Mouse (Mus musculus): Measurements from ENCODE around the gene Slc39a13. TPM values are rescaled to one million over a fixed set of nuclear protein-coding genes. Genes with fewer than 3 reads are reported as not detected.
"Not testable (repeated sequence)": the region's sequence is repeated elsewhere in the genome, so short reads cannot be mapped to it uniquely, and the experiment has no call there.

Slc39a13 gene
- total RNA-seq (2022) = 10 to 100 TPM; 19.0 to 26.0 (median 23.6) TPM

DNA sequence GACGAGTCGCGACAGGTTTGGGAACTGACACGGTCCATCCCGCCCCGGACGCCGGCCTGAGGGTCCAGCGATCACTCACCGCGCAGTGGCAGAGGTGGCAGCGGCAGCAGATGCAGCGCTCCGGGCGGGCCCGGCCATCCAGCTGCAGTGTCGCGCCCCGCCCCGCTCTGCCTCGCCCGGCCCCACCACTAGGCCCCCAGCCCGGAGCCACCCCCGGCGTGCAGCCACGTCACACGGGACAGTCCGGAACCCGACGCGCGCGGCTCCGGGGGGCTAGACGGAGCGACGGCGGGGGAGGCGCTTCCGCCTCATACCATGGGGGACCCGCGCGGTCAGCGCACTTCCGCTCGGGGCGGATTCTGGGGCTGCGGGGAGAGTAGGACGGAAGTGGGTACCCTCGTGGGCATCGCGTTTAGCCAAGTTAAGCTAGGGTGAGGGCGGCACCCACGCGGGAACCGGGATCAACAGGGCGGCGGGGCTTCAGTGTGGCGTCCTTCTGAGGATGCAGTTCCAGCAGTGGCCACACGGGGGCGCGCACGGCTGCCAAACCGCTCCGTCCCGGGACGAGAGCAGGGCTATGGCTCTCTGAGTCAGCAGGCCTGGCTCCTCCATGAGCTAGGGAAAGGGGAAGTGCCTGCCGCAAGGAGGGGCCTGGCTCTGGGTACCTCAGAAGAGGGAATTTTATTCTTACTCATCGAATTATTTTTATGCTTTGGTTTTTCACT is at the start of gene Slc39a13:
Gene Slc39a13 (minus strand): TSS at position 342 of the 725 bp plus-strand sequence.
- DNase-seq (ENCODE audit: low spot score) = peak; percentile 96

DNA sequence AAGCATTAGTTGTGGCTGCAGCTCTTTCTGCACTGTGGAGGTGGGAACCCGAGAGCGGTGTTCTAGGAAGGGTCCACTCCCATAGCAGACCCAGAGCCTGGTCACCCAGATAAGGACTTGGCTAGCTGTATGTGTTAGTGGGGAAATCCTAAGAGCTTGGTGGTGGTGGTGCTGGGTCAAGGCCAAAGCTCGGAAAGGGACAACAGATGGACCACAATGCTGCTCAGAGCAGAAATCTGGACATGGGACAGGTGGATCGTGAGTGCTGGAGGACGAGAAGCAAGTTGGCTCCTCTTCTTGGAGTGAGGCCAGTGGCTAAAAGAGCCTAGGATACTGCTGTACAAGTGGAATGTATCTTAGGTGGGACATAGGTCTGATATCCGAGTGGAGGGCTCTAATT is 49.3 kb upstream of the Slc39a13 start:
- no peak for DNase-seq (ENCODE audit: low spot score)

DNA sequence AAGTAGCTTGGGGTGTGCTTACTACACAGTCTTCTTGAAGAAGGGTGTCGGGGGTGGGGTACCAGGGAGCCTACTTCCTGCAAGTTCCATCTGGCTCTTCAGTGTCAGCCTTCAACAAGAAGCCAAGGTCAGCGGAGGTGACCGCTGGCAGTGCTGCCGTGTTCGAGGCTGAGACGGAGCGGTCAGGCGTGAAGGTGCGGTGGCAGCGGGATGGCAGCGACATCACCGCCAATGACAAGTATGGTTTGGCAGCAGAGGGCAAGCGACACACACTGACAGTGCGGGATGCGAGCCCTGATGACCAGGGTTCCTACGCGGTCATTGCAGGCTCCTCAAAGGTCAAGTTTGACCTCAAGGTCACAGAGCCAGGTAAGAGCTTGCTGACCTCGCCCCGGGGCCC is 48.8 kb upstream of the Slc39a13 start:
- DNase-seq (ENCODE audit: low spot score) = no peak

DNA sequence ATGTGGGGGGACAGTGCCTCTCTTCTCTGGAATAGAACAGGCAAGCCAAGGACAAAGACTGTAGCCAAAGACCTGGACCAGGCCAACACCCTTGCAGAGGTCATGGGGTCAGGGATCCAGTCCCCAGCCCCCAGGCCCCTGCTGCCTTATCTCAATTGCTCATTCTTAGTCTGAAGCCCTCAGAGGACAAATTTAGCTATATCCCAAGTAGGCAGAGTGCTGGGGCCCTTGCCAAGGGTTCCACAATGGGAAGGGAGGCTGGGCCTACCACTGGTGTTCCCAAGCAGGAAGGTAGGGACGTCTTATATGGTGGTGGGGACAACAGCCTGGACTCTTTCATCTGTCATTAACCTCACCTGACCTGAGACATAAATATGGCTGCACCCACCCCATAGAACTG is 48.4 kb upstream of the Slc39a13 start:
- DNase-seq (ENCODE audit: low spot score) = peak; percentile 59

DNA sequence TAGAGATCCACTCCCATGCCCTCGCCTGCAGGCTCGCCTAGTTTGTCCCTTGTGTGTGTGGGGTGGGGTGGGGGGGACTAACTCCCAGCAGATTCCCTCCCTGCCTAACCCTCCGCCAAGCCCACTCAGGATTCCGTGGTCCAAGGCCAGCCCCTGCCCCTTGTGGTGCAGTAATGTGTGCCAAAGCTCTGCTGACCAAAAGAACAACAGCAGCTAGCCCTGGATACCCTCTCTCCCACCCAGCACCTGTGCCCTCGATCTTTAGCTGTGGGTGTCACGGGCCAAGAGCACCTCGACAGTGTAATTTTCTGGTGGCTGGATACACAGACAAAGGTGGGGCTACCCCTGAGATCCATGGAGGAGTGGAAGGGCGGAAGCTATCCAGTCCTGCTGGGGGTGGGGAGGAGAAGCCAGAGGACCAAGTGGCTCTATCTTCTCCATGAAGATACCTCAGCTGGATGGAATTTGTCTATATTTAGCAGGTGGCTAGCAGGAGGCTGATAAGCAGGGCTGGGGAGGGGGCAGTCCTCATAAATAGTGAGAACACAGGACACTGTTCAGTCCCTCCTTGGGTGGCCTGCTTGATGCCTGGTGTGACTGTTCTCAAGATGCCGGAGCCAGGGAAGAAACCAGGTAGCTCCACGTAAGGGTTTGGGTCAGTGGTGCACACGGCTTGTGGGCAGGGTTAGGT is 47.5 kb upstream of the Slc39a13 start, which contains the start of gene Mybpc3:
Gene Mybpc3 (plus strand): TSS at position 560 of the 691 bp plus-strand sequence.
- peak; percentile 52 for DNase-seq (ENCODE audit: low spot score)

DNA sequence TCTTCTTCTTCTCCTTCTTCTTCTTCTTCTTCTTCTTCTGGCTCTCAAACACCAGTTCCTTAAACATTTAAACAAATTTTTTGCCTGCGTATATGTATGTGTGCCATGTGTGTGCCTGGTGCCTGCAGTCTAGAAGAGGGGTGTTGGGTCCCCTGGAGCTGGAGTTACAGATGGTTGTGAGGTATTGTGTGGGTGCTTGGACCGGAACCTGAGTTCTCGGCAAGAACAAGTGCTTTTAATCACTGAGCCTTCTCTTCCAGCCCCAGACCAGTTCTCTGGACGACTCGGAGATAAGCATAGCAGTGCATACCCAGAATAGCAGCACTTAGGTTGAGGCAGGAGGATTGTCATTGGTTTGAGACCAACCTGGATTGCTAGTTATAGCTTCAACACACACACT is 46.6 kb upstream of the Slc39a13 start:
- no peak for DNase-seq (ENCODE audit: low spot score)

DNA sequence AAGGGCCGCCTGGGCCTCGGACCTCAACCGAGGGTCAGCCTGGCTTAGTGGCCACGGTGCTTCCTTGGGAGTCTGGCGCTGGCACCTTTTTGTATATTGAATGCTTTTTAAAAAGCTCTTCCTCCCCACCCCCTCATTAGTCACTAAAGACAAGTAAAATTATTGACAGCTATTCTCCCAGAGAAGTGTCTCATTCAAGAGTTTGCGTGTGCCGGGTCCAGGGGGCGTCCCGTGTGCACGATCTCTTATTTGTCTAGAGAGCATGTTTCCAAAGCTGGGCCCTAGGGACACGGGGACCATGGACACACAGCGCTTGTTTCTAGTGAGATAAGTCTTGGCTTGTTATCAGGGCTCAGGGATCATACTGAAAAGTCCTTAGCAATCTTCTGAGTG is 45.4 kb upstream of the Slc39a13 start:
- DNase-seq (ENCODE audit: low spot score) = no peak

DNA sequence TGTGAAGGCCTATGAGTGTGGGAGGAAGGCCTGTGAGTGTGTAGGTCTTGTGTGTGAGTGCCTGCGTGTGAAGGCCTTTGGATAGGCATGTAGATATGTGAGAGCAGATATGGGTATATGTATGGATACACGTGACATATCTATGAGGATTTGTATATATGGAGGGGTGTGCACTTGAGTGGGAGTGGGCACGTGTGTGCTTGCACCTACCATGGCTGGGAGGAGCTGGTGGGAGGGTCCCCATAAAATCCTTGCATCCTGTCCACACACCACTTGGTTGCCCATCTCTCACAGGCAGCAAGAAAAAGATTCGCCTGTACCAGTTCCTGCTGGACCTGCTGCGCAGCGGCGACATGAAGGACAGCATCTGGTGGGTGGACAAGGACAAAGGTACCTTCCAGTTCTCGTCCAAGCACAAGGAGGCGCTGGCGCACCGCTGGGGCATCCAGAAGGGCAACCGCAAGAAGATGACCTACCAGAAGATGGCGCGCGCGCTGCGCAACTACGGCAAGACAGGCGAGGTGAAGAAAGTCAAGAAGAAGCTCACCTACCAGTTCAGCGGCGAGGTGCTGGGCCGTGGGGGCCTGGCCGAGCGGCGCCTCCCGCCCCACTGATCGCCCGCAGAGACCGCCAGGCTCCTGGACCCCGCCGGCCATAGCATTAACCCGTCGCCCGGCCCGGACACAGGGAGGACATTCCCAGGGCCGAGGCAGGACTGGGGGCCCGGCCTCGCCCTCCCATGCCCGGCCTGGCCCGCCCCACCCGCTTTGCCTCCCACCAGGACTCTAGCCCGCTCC is 44.8 kb upstream of the Slc39a13 start:
- DNase-seq (ENCODE audit: low spot score) = peak; percentile 95

DNA sequence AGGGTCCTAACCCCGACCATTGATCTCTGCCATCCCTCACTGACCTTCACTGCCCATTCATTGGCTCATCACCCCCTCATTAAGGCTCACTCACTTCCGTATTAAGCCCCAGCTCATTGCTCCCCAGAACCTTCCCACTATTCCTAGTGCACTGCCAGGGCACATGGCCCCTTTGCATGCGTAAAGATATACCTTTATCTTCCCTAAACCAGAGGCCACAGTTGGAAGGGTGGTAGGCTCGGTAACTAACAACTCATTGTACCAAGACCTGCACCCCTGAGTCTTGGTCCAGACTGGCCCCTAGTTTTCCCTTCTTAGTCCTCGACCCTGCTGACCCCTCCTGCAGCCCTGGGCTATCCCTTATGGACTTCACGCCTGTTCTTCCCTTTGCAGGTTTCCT is 43.6 kb upstream of the Slc39a13 start:
- no peak for DNase-seq (ENCODE audit: low spot score)

DNA sequence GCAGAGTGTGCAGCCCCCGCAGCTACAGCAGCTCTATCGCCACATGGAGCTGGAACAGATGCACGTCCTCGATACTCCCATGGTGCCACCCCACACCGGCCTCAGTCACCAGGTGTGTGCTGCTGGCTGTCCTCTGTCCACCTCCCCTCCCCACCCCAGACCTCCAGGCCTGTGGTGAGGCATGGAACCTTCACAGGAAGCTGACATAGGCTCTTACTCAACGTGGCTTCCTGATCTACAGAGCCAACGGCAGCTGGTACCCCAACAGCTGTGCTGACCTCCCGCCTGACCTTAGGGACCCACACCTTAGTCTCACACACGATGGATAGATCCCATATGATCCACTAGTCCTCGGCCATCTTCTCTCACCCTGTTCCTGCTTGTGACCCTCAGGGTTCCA is 43.1 kb upstream of the Slc39a13 start:
- no peak for DNase-seq (ENCODE audit: low spot score)

DNA sequence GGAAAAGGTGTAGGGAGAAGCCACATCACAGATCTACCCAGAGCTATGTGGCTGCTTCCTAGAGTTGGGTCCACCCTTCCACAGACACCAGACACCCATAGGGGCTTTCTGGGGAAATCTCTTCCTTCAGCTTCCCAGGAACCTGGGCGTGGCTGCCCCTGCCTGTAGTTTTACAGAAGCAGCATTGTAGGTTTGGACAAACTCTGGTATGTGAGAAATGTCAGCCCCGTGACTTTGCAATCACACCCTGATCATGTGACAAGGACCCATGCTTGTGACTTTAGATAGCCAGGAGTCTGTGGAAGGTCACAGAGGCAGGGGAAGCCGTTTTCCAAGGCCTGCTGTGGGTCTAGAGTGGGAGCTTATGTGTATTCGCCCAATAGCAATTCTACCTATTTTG is 42.3 kb upstream of the Slc39a13 start:
- DNase-seq (ENCODE audit: low spot score) = no peak

DNA sequence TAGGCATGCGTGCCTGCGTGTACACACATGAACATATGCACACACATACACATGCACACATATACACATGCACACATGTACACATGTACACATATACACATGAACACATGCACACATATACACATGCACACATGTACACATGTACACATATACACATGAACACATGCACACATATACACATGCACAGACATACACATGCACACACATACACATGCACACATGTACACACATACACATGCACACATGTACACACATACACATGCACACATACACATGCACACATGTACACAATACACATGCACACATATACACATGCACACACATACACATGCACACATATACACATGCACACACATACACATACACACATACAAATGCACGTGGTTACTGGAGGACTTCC is 41.6 kb upstream of the Slc39a13 start:
- DNase-seq (ENCODE audit: low spot score) = not testable (repeated sequence)

DNA sequence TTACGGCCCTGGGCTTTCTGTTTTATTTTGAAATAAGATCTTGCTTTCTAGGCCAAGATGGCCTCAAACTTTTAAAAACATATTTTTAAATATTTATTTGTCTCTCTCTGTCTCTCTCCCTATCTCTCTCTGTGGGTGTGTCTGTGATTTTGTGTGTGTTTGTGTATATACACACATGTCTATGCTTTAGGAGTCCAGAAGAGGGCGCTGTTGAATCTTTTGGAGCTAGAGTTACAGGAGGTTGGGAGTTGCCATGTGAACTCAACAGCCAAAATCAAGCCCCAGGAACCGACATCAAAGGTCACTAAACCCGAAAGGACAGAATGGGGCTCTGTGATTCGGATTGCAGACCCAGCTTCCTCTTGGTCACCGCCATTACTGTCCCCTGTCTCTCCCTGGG is 40.2 kb upstream of the Slc39a13 start:
- no peak for DNase-seq (ENCODE audit: low spot score)

DNA sequence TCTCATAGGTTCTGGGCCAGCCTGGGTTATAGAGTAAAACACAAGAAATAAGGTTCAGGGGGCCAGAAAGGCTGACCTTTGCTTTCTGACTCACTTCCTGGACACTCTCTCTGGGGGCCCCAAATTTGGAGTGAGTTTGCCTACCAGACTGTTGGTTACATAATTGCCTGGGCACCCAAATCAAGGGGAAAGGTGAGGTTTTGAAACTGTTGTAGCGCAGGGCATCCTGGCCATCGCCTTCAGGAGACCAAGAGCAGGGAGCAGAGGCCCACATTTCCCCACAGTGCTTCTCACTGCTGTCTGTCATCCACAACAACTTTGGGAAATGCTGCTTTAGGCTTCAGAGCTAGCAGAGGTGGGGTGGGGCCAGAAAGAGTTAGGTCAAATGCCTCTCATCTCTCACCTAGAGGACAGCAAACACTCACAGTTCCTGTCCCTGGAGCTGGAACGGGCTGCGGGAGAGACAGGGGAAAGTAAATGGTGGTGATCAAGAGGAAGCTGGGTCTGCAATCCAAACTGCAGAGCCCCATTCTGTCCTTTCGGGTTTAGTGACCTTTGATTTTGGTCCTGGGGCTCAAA is 39.7 kb upstream of the Slc39a13 start:
- DNase-seq (ENCODE audit: low spot score) = no peak

DNA sequence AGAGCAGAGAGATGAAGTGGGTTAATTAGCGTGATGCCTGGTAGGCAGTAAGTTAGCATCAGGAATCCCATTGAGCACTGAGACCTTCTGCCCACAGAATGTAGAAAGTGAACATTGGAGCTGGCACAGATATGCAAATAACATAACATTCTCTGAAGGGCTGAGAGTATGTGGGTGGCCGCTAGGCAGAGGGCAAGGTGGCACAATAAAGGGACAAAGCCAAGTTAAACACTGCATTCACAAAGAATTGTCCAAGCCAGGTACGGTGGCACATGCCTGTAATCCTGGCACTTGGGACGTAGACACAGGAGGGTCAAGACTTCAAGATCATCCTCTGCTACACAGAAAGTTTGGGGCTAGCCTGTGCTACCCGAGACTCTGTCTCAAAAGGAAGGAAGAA is 39.0 kb upstream of the Slc39a13 start:
- DNase-seq (ENCODE audit: low spot score) = no peak

DNA sequence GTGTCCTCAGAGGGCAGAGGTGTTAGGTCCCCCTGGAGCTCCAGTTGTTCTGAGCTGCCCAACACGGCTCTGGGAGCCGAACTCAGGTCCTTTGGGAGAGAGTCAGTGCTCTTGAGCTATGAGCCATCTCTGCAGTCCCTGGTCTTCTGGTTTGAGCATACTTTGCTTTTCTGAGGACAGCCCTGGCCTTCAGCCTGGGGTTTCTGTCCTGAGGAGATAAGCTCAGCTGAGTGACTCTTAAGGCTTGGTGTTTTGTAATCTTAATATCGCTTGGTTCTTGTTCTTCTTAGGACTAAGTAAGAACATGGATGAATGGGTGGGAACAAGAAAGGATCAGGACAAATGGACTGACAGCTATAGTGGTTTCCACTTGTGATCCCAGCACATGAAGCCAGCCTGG is 37.9 kb upstream of the Slc39a13 start:
- no peak for DNase-seq (ENCODE audit: low spot score)

DNA sequence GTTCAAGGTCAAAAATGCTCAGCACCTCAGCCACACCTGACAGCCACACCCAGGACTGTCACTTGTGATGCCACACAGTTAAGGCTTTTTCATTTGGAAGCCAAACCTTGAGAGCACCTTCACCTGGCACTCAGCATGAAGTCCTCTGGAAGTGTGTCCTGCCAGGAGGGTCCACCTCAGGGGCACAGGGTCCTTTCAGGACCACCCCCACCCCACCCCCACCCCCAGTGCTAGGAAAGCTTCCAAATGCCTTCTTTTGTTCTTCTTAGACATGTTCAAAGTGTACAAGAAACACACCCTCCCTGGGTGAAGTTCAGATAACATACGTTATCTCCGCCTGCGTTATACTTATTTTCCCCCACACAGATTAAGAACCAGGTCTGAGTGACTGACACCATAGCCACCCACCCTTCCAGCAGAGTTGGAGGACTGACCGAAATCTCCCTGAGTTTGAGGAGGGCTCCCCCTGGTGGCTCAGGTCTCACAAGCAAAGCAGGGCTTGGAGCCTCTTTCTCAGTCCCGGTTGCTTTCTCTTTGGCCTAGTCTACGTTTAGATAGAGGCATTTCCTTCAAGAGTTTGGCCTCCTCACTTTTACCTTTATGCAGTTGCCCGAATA is 31.0 kb upstream of the Slc39a13 start:
- DNase-seq (ENCODE audit: low spot score) = peak; percentile 89

DNA sequence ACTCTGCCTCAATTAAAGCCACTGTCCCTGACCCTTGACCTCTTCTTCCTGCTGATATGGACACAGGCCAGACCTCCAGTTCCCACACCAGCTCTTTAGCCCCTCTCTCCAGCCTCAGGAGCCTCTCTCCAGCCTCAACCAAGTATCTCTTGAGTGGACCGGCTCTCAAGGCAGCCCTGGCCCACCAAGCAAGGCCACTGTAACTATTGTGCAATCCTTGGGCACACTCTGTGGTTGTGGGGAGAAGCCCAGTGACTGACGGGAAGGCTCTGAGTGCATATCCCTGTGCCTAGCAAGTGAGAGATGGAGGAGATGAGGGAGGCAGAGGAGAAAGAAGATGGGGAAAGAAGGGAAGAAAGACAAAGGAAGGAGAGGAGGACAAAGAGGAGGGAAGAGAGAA is 27.9 kb upstream of the Slc39a13 start:
- no peak for DNase-seq (ENCODE audit: low spot score)

DNA sequence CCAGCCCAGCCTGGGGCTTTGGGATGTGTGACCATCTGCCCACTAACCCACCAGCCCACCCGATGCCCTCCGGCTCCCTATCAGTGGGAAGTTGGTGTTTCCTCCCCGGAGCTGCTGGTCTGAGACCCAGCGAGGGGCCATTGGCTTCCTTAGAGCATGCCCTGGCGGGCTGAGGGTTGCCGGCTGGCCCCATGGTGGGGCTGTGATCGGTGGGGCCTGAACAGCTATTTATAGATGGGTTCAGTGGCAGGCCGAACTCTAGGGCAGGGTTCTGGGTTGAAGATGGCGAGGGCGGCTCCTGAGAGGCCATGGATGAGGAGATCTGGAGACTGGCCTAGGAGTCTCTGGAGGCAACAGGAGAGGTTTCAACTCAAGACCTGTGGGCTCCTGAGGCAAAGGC is 26.8 kb upstream of the Slc39a13 start:
- no peak for DNase-seq (ENCODE audit: low spot score)

DNA sequence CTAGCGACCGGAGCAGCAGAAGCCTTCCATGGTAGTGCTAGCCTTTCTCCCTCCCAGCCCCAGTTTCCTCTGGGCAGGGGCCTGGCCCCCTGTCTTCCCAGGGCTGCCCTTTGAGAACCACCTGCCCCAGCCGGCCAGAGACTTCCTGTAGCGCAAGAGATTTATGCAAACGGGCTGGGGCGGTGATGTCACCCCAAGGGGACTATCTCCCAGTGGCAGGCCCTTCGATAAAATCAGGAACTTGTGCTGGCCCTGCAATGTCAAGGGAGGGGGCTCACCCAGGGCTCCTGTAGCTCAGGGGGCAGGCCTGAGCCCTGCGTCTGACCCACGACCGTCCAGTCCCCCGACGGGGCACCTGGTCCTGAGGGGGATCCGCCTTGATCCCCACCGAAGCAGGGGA is 26.3 kb upstream of the Slc39a13 start:
- DNase-seq (ENCODE audit: low spot score) = peak; percentile 47

DNA sequence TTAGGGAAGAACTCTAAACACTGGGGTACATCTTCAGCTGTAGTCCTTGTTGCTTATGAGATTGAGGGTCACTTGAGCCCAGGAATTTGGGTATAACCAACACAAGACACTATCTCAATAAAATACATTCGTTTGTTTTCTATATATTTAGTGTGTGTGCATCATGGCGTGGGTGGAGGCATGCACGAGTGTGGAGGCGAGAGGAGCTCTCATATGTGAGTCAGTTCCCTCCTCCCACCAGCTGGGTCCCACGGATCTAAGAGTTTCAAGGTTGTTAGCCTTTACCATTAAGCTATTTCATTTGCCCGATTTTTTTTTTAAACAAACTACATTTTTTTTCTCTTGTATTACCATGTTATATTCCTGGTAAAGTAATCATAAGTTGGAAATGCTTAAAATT is 20.6 kb upstream of the Slc39a13 start:
- no peak for DNase-seq (ENCODE audit: low spot score)

DNA sequence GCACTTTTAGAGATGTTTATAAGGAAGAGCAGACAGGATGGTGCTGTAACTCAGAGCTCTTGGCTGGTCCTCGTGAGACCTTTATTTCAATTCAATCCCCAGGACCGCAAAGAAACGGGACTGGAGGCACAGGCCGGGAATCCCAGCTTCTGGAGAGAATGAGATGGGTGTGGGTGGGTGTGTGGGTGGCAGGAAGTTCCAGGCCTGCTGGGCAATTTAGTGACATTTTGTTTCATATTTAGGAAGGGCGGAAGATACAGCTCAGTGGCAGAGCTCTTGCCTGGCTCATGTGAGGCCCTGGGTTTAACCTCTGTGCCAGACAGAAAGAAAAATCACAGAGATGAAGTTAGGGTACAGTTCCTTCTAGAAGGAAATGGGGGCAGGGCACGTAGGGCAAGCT is 20.0 kb upstream of the Slc39a13 start:
- no peak for DNase-seq (ENCODE audit: low spot score)
